Mouse (Mus musculus): ENCODE data around the gene Dapk1. TPM values are rescaled to one million over a fixed set of nuclear protein-coding genes. Genes with fewer than 3 reads are reported as not detected.

Dapk1 gene
- polyA plus RNA-seq, 1 experiment from 2014 or later = 42.0 TPM

DNA sequence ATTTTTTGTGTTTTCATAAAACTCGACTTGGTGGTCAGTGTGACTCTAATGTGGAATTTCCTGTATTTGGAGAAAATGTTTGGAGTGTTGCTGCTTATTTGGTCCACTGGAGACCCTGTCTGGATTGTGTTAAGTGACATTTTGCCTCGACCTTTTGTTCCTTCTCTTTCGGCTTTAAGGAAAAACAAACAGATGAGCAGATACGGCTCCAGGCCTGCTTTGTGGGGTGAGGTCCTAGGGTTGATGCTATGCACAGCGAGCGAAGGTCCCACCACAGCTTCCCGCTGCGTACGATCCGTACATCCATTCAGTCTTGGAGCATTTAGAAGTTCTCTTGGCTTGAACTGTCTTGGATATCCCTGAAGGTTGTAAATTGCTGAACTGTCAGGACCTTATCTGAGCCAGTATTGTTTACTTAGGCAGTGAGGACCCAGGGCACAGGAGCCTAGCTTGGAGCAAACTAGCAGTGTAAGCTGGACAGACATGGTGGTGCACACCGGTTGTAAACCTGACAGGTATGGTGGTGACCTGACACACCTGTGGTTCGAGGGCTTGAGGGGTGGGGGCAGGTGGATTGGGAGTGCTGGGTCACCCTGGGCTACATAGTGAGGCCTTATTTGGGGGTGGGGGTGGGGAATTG lies 84.4 kb downstream of the Dapk1 start:
- Histone ChIP-seq H3K9ac (no peak overlapping the region), H3K4me2 (replicated peaks) (no peak overlapping the region), H3K4me1 (peaks cover 31% of the 10 kb centered on the region), H3K36me3 (no peaks in the 10 kb centered on the region), H3K4me3 (no peak overlapping the region), H3K27me3 (no peaks in the 10 kb centered on the region), H3K9me3 (replicated peaks) (no peaks in the 10 kb centered on the region), H3K27ac (no peak overlapping the region)
- 60% methylated on average over 12 of the region's 12 CpGs for WGBS
- ATAC-seq (ENCODE audit: low FRiP score) = no peak

GRCm38 (mm10) chr13:60686967-60687366 lies 85.2 kb downstream of the Dapk1 start:
- Histone ChIP-seq H3K27ac (no peak overlapping the region), H3K4me3 (no peak overlapping the region), H3K36me3 (no peaks in the 10 kb centered on the region), H3K4me1 (peaks cover 31% of the 10 kb centered on the region), H3K27me3 (no peaks in the 10 kb centered on the region), H3K4me2 (replicated peaks) (no peak overlapping the region), H3K9ac (no peak overlapping the region), H3K9me3 (replicated peaks) (peaks cover 2% of the 10 kb centered on the region)
- ATAC-seq (ENCODE audit: low FRiP score) = no peak
- WGBS = 82% methylated on average over 12 of the region's 12 CpGs

- Histone ChIP-seq H3K4me2 (replicated peaks) (no peak overlapping the region), H3K27ac (no peak overlapping the region), H3K36me3 (no peaks in the 10 kb centered on the region), H3K4me3 (no peak overlapping the region), H3K9me3 (replicated peaks) (peaks cover 6% of the 10 kb centered on the region), H3K4me1 (peaks cover 31% of the 10 kb centered on the region), H3K27me3 (no peaks in the 10 kb centered on the region), H3K9ac (no peak overlapping the region)
- WGBS = 93% methylated on average over 4 of the region's 4 CpGs
- ATAC-seq (ENCODE audit: low FRiP score) = no peak
Observed at GRCm38 (mm10) chr13:60687462-60687861, 85.7 kb downstream of the Dapk1 start.

DNA sequence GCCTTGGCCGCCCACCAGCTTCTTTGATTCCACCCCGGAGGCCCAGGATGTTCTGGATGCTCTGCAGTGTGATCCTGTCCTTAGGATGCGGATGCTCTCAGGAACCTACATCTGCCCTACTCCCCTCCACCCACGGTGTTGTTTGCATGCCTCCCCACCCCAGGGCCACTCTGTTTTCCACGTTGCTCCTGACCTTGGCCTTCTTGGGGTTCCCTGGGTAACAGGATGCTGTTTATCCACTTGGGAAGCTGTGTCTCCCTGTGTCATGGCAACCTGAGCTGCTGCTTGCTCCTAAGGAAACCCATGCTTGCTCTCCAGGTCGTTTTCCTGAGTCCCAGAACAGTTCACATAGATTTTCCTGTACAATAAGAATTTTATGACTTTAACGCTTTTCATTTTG lies 86.1 kb downstream of the Dapk1 start:
- peaks cover 31% of the 10 kb centered on the region for H3K4me1 ChIP-seq
- H3K36me3 ChIP-seq = no peaks in the 10 kb centered on the region
- no peak overlapping the region for H3K27ac ChIP-seq
- H3K4me3 ChIP-seq = no peak overlapping the region
- H3K9ac ChIP-seq = no peak overlapping the region
- no peaks in the 10 kb centered on the region for H3K27me3 ChIP-seq
- peaks cover 6% of the 10 kb centered on the region for H3K9me3 ChIP-seq (replicated peaks)
- no peak overlapping the region for H3K4me2 ChIP-seq (replicated peaks)
- no peak for ATAC-seq (ENCODE audit: low FRiP score)
- WGBS = 73% methylated on average over 7 of the region's 7 CpGs

DNA sequence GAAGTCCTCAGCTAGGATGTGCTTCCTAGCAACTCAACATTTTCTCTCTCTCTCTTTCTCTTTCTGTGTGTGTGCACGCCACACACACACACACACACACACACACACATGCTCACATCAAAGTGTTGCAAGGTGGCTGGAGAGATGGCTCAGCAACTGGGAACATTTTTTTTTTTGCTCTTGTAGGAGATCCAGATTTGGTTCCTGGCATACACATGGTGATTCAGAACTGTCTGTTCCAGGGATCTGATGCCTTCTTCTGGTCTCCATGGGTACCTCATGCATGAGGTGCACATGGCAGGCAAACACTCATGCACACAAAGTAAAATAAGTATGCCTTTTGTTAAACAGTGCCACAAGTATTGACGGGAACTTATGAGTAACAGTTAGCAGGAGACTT lies 89.2 kb downstream of the Dapk1 start:
- 95% methylated on average over 2 of the region's 2 CpGs for WGBS
- Histone ChIP-seq H3K4me2 (replicated peaks) (no peak overlapping the region), H3K36me3 (no peaks in the 10 kb centered on the region), H3K9me3 (replicated peaks) (peaks cover 6% of the 10 kb centered on the region), H3K27ac (no peak overlapping the region), H3K4me3 (no peak overlapping the region), H3K4me1 (peaks cover 13% of the 10 kb centered on the region; the same call in 1 of the 2 replicates), H3K27me3 (no peaks in the 10 kb centered on the region), H3K9ac (no peak overlapping the region)
- no peak for ATAC-seq (ENCODE audit: low FRiP score)

DNA sequence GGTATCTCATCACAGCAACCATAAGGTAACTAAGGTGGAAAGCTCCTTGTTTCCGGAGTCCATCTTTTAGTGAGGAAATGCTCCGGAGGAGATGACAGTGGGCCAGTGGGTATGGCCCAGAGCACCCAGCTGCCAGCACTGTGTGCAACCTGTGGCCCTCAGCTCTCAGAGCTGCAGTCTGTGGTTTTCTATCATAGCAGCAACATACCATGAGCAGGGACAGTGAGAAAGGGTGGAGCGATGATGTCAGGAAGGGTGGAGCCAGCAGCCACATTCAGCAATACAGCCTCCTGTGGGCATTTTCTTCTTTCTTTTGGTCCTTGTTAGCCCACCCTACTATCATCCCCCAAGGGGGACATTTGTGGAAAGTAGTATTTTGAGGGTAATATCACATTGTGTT lies 90.2 kb downstream of the Dapk1 start:
- no peak for ATAC-seq (ENCODE audit: low FRiP score)
- Histone ChIP-seq H3K36me3 (no peaks in the 10 kb centered on the region), H3K4me3 (no peak overlapping the region), H3K9ac (no peak overlapping the region), H3K9me3 (replicated peaks) (peaks cover 6% of the 10 kb centered on the region), H3K4me1 (peaks cover 14% of the 10 kb centered on the region; the same call in 1 of the 2 replicates), H3K27me3 (no peaks in the 10 kb centered on the region), H3K27ac (no peak overlapping the region), H3K4me2 (replicated peaks) (no peak overlapping the region)
- WGBS = 89% methylated on average over 3 of the region's 3 CpGs

GRCm38 (mm10) chr13:60695186-60695980 lies 93.6 kb downstream of the Dapk1 start:
- no peak for ATAC-seq (ENCODE audit: low FRiP score)

DNA sequence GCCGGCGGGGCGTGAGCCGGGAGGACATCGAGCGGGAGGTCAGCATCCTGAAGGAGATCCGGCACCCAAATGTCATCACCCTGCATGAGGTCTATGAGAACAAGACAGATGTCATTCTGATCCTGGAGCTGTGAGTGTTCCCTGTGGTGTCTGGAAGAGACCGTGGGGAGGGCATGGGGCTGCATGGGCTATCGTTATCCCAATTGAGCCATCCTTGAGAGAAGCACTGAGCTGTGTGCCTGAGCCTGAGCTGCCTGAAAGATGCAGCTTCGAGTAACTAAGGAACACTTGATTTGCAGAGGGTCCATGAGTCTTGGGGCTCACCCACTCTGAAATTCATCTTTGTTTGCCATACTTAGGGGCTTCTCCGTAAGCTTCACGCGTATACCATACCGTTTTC lies 94.6 kb downstream of the Dapk1 start:
- Histone ChIP-seq H3K27ac (no peak overlapping the region), H3K4me3 (no peak overlapping the region), H3K4me2 (replicated peaks) (no peak overlapping the region), H3K4me1 (peaks cover 9% of the 10 kb centered on the region; the same call in 1 of the 2 replicates), H3K27me3 (no peaks in the 10 kb centered on the region), H3K36me3 (peaks cover 11% of the 10 kb centered on the region; the same call in 1 of the 2 replicates), H3K9me3 (replicated peaks) (peaks cover 6% of the 10 kb centered on the region), H3K9ac (no peak overlapping the region)
- ATAC-seq (ENCODE audit: low FRiP score) = no peak
- 77% methylated on average over 14 of the region's 14 CpGs for WGBS

More at GRCm38 (mm10) chr13:60695186-60695980, 93.6 kb downstream of the Dapk1 start:
- Histone ChIP-seq H3K9me3 (replicated peaks) (peaks cover 6% of the 10 kb centered on the region), H3K36me3 (peaks cover 11% of the 10 kb centered on the region; the same call in 1 of the 2 replicates), H3K27ac (no peak overlapping the region), H3K9ac (no peak overlapping the region), H3K27me3 (no peaks in the 10 kb centered on the region), H3K4me2 (replicated peaks) (no peak overlapping the region), H3K4me3 (no peak overlapping the region), H3K4me1 (peaks cover 9% of the 10 kb centered on the region; the same call in 1 of the 2 replicates)
- 83% methylated on average over 10 of the region's 10 CpGs for WGBS

- 63% methylated on average over 8 of the region's 8 CpGs for WGBS
- Histone ChIP-seq H3K4me2 (replicated peaks) (no peak overlapping the region), H3K36me3 (peaks cover 11% of the 10 kb centered on the region; the same call in 1 of the 2 replicates), H3K4me1 (peaks cover 9% of the 10 kb centered on the region; the same call in 1 of the 2 replicates), H3K9ac (no peak overlapping the region), H3K4me3 (no peak overlapping the region), H3K27ac (no peak overlapping the region), H3K9me3 (replicated peaks) (peaks cover 6% of the 10 kb centered on the region), H3K27me3 (no peaks in the 10 kb centered on the region)
- no peak for ATAC-seq (ENCODE audit: low FRiP score)
Observed at GRCm38 (mm10) chr13:60696741-60697140, 95.0 kb downstream of the Dapk1 start.

DNA sequence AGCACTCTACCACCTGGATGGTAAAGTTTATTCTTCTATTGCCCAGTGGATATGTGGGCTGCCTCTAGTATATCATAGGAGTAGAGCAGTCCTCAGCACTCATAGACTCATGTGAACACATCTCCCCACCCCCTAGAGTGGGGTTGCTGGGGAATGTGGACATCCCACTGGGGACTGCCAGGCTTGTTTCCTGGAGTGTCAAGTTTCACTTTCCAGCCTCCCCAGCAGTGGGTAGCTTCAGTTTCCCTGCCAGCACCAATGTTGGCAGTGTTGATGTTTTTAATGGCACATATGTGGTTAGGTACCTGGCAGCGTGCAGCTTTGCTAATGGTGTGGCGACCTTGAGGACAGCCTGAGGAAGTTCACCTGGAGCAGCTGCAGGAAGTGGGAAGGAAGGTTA lies 96.3 kb downstream of the Dapk1 start:
- H3K4me2 ChIP-seq (replicated peaks) = no peak overlapping the region
- peaks cover 9% of the 10 kb centered on the region; the same call in 1 of the 2 replicates for H3K4me1 ChIP-seq
- H3K36me3 ChIP-seq = peaks cover 11% of the 10 kb centered on the region; the same call in 1 of the 2 replicates
- H3K27ac ChIP-seq = no peak overlapping the region
- no peak for ATAC-seq (ENCODE audit: low FRiP score)
- H3K9me3 ChIP-seq (replicated peaks) = no peaks in the 10 kb centered on the region
- 85% methylated on average over 2 of the region's 2 CpGs for WGBS
- no peak overlapping the region for H3K9ac ChIP-seq
- H3K27me3 ChIP-seq = no peaks in the 10 kb centered on the region
- no peak overlapping the region for H3K4me3 ChIP-seq

GRCm38 (mm10) chr13:60701671-60702171 lies 100.0 kb downstream of the Dapk1 start:
- WGBS = 90% methylated on average over 12 of the region's 12 CpGs

More at GRCm38 (mm10) chr13:60701671-60702171, 100.0 kb downstream of the Dapk1 start:
- Histone ChIP-seq H3K4me1 (peaks cover 4% of the 10 kb centered on the region; the same call in 1 of the 2 replicates), H3K27ac (no peak overlapping the region), H3K9ac (no peak overlapping the region), H3K4me3 (no peak overlapping the region), H3K36me3 (peaks cover 11% of the 10 kb centered on the region; the same call in 1 of the 2 replicates), H3K9me3 (replicated peaks) (no peaks in the 10 kb centered on the region), H3K4me2 (replicated peaks) (no peak overlapping the region), H3K27me3 (no peaks in the 10 kb centered on the region)
- no peak for ATAC-seq (ENCODE audit: low FRiP score)

Data from hindbrain, embryonic 12.5 days (tissue).